Mouse (Mus musculus) gastrocnemius, postnatal 14 days (tissue): ENCODE data around the gene Brwd1. TPM values are rescaled to one million over a fixed set of nuclear protein-coding genes. Genes with fewer than 3 reads are reported as not detected.

ENCODE experiments used
- DNase-seq: peaks from one replicate; pipeline ENCODE4 v3.0.0; 2021; ENCODE audit warnings: mixed read lengths
- intact Hi-C: fragments of 180-260 bp; cut with DNase I; formaldehyde crosslinking; loops from one replicate; pipeline ENCODE4 v1.15.1; 2025; ENCODE audit warnings: low total_unique reads
- microRNA-seq, 2 experiments: library from miRNA; unstranded; fragments of <30 nt; microRNA quantifications; one replicate each; pipeline ENCODE4 v1.2.0; 2021
- total RNA-seq, 2 experiments: library from RNA; stranded (reverse); gene quantifications; 2 replicates each; pipeline ENCODE4 v1.2.3; 2021

Brwd1 gene
- total RNA-seq, 2 experiments from 2014 or later, result 65.9 to 72.2 TPM

GRCm38 (mm10) chr16:95943186-95943585 lies 139.1 kb downstream of the Brwd1 start:
- intact Hi-C loops, result loop anchor here (5.0 kb wide), 1 partner anchor 296 kb away; no protein-coding TSS in a partner anchor

More at GRCm38 (mm10) chr16:95943186-95943585, 139.1 kb downstream of the Brwd1 start:
- DNase-seq, result no peak

Small RNA genes lying within 50 kb of the gene (microRNA-seq; reads per million reads assigned to microRNA genes)
- gene Gm27833, result 0 reads per million in 2 experiments

Other genes with a start within 250 kb of the Brwd1 start
- 10 to 100 TPM; 12.2 to 12.8 TPM for gene Psmg1, start 91.6 kb downstream of the Brwd1 start, total RNA-seq
- gene Hmgn1, start 45.2 kb upstream of the Brwd1 start, total RNA-seq, result 10 to 100 TPM; 34.2 to 66.6 TPM
- gene Wrb, start 62.9 kb upstream of the Brwd1 start, total RNA-seq, result 1 to 10 TPM; 6.5 to 7.8 TPM
- gene Lca5l, start 109.7 kb upstream of the Brwd1 start, total RNA-seq, result 1 to 10 TPM in 1 of 2 experiments, under 1 TPM in 1; 0.84 to 1.0 TPM
- 1,000 to 10,000 TPM in 1 of 2 experiments, 100 to 1,000 TPM in 1; 977 to 1,012 TPM for gene Sh3bgr, start 117.9 kb upstream of the Brwd1 start, total RNA-seq
- gene B3galt5, start 153.3 kb upstream of the Brwd1 start, total RNA-seq, result under 1 TPM; 0.11 to 0.23 TPM